Mouse (Mus musculus) MEL (cell line): ENCODE data around the gene Spag17. TPM values are rescaled to one million over a fixed set of nuclear protein-coding genes. Genes with fewer than 3 reads are reported as not detected.

Experiments used
- DNase-seq: peaks from one replicate; pipeline ENCODE4 v3.0.0; 2011; ENCODE audit warnings: low read depth, low spot score
- H3K27ac ChIP-seq: 2 replicates; pipeline ENCODE4 v1.5.1; 2012; ENCODE audit warnings: low read depth, mild to moderate bottlenecking, control low read depth, low read length, moderate library complexity; ENCODE audit not compliant: control insufficient read depth
- H3K27me3 ChIP-seq, 2 experiments: fragments of 150-350 bp in 1 of 2; sonication (generic) in 1 of 2; 2 replicates each; pipeline ENCODE4 v1.6.1; 2012; ENCODE audit warnings: low read length in 2 of 2, mild to moderate bottlenecking in 2 of 2, improper control_type of control experiment in 1 of 2, moderate library complexity in 1 of 2; ENCODE audit not compliant: insufficient read depth in 2 of 2, control insufficient read depth in 1 of 2
- H3K36me3 ChIP-seq, 2 experiments: 2 replicates each; pipeline ENCODE4 v1.6.1; 2012 to 2014; ENCODE audit warnings: low read length in 2 of 2, improper control_type of control experiment in 1 of 2, inconsistent platforms in 1 of 2, mild to moderate bottlenecking in 1 of 2; ENCODE audit not compliant: insufficient read depth in 2 of 2, control insufficient read depth in 1 of 2
- H3K4me1 ChIP-seq, 2 experiments: fragments of 150-350 bp in 1 of 2; sonication (generic) in 1 of 2; 2 replicates each; pipeline ENCODE4 v1.6.1; 2012; ENCODE audit warnings: low read length in 2 of 2, improper control_type of control experiment in 1 of 2, mild to moderate bottlenecking in 1 of 2; ENCODE audit not compliant: insufficient read depth in 2 of 2, control insufficient read depth in 1 of 2
- H3K4me3 ChIP-seq, 2 experiments: fragments of 150-350 bp in 1 of 2; sonication (generic) in 1 of 2; 2 replicates each; pipeline ENCODE4 v1.5.1; 2012; ENCODE audit warnings: low read depth in 2 of 2, low read length in 2 of 2, mild to moderate bottlenecking in 2 of 2, moderate library complexity in 2 of 2, control low read depth in 1 of 2, improper control_type of control experiment in 1 of 2; ENCODE audit not compliant: control insufficient read depth in 1 of 2, insufficient read depth in 1 of 2
- H3K79me2 ChIP-seq: 2 replicates; pipeline ENCODE4 v1.6.1; 2012; ENCODE audit warnings: mild to moderate bottlenecking, low read length, moderate library complexity; ENCODE audit not compliant: control insufficient read depth, poor library complexity, insufficient read depth
- H3K9ac ChIP-seq: 2 replicates; pipeline ENCODE4 v1.6.1; 2012; ENCODE audit warnings: low read depth, mild to moderate bottlenecking, control low read depth, low read length, moderate library complexity; ENCODE audit not compliant: control insufficient read depth, poor library complexity, severe bottlenecking
- H3K9me3 ChIP-seq: fragments of 150-350 bp; sonication (generic); replicated peaks from 2 replicates; pipeline ENCODE4 v1.6.1; 2012; ENCODE audit warnings: mild to moderate bottlenecking, low read length, improper control_type of control experiment, moderate library complexity; ENCODE audit not compliant: insufficient read depth
- BHLHE40 ChIP-seq: IDR thresholded peaks from 2 replicates; pipeline ENCODE4 v1.6.1; 2012; ENCODE audit warnings: low read depth, mild to moderate bottlenecking, inconsistent platforms, low read length, improper control_type of control experiment, borderline replicate concordance
- CHD2 ChIP-seq: IDR thresholded peaks from 2 replicates; pipeline ENCODE4 v1.6.1; 2011; ENCODE audit warnings: low read length, improper control_type of control experiment
- EP300 ChIP-seq, 2 experiments: IDR thresholded peaks; 2 replicates each; pipeline ENCODE4 v1.6.1; 2011; ENCODE audit warnings: improper control_type of control experiment in 2 of 2, low read length in 2 of 2, low read depth in 1 of 2, mild to moderate bottlenecking in 1 of 2
- ETS1 ChIP-seq: IDR thresholded peaks from 2 replicates; pipeline ENCODE4 v1.6.1; 2012; ENCODE audit warnings: low read depth, mild to moderate bottlenecking, inconsistent platforms, low read length, improper control_type of control experiment, moderate library complexity
- GATA1 ChIP-seq: IDR thresholded peaks from 2 replicates; pipeline ENCODE4 v1.6.1; 2011; ENCODE audit warnings: low read depth, low read length, improper control_type of control experiment
- MAFK ChIP-seq: IDR thresholded peaks from 2 replicates; pipeline ENCODE4 v1.6.1; 2011; ENCODE audit warnings: low read depth, mild to moderate bottlenecking, low read length, improper control_type of control experiment, borderline replicate concordance
- MAX ChIP-seq: IDR thresholded peaks from 2 replicates; pipeline ENCODE4 v1.6.1; 2011; ENCODE audit warnings: low read length, improper control_type of control experiment
- MEF2A ChIP-seq: IDR thresholded peaks from 2 replicates; pipeline ENCODE4 v1.6.1; 2014; ENCODE audit warnings: low read depth, mild to moderate bottlenecking, inconsistent platforms, low read length, improper control_type of control experiment; ENCODE audit not compliant: poor library complexity, insufficient replicate concordance, severe bottlenecking; ENCODE audit errors: extremely low read depth
- MXI1 ChIP-seq: IDR thresholded peaks from 2 replicates; pipeline ENCODE4 v1.6.1; 2011; ENCODE audit warnings: mild to moderate bottlenecking, low read depth, low read length, improper control_type of control experiment
- NELFE ChIP-seq: IDR thresholded peaks from 2 replicates; pipeline ENCODE4 v1.6.1; 2011; ENCODE audit warnings: low read depth, low read length, improper control_type of control experiment
- POLR2A ChIP-seq, 2 experiments: IDR thresholded peaks; 2 replicates each; pipeline ENCODE4 v1.6.1; 2011 to 2012; ENCODE audit warnings: low read length in 2 of 2, mild to moderate bottlenecking in 2 of 2, control low read depth in 1 of 2, improper control_type of control experiment in 1 of 2, low read depth in 1 of 2, moderate library complexity in 1 of 2; ENCODE audit not compliant: control insufficient read depth in 1 of 2, insufficient read depth in 1 of 2, poor library complexity in 1 of 2
- SMC3 ChIP-seq: IDR thresholded peaks from 2 replicates; pipeline ENCODE4 v1.6.1; 2011; ENCODE audit warnings: low read depth, low read length, improper control_type of control experiment
- USF2 ChIP-seq, 2 experiments: IDR thresholded peaks; 2 replicates each; pipeline ENCODE4 v1.6.1; 2011 to 2012; ENCODE audit warnings: improper control_type of control experiment in 2 of 2, low read length in 2 of 2, borderline replicate concordance in 1 of 2, inconsistent platforms in 1 of 2, low read depth in 1 of 2, mild to moderate bottlenecking in 1 of 2; ENCODE audit not compliant: insufficient read depth in 1 of 2
- ZNF384 ChIP-seq: IDR thresholded peaks from 2 replicates; pipeline ENCODE4 v1.6.1; 2012; ENCODE audit warnings: low read depth, mild to moderate bottlenecking, inconsistent platforms, low read length, improper control_type of control experiment
- polyA plus RNA-seq, 2 experiments: library from polyadenylated mRNA; stranded (reverse) in 1 of 2; unstranded in 1 of 2; fragments of >175 nt in 1 of 2; fragments of >200 nt in 1 of 2; gene quantifications; 2 replicates each; pipeline versions ENCODE4 v1.2.1 to v1.2.4; 2012; ENCODE audit warnings: low replicate concordance in 2 of 2, low read depth in 1 of 2; ENCODE audit not compliant: insufficient read length in 2 of 2, insufficient read depth in 1 of 2, missing spikeins in 1 of 2
- total RNA-seq: library from RNA; depleted of rRNA; stranded (reverse); fragments of 300-350 nt; gene quantifications from 2 replicates; pipeline ENCODE4 v1.2.3, GENCODE M21; 2012

The Spag17 gene
- total and polyA plus RNA-seq, 3 experiments, result 0.04 TPM; not detected in 2

GRCm38 (mm10) chr3:99945171-99945570 lies 60.0 kb downstream of the Spag17 start:
- TF ChIP-seq MXI1 (no peak), GATA1 (no peak)
- Histone ChIP-seq H3K79me2 (no peaks in the 10 kb centered on the region), H3K9me3 (no peaks in the 10 kb centered on the region), H3K4me3 (no peak overlapping the region), H3K36me3 (no peaks in the 10 kb centered on the region), H3K9ac (no peak overlapping the region), H3K27me3 (no peaks in the 10 kb centered on the region), H3K27ac (no peak overlapping the region), H3K4me1 (no peaks in the 10 kb centered on the region)
- DNase-seq, result no peak

DNA sequence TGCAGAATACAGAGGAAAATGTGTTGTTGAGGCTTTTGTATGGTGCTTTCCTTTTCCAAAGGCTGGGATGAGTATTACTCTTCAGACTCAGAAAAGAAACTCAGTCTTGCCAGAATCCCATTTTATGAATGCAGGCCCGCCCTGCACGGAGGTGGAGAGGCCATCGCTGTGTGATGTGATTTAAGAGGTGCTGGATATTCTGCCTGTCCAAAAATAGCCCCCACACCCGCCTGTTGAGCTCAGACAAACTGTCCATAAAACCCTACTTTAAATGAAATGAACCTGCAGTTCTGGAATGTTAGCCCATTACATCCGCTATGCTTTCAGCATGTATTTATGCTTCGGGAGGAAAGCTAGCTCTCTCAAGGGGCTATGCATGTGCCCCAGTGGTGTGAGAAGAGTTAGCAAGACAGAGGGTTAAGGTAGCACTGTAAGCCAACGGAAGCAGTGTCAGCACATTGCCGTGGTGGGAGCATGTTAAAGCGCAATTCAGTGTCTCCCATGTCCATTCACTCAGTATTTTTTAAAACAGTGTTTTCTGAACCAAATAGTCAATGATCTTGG lies 68.9 kb downstream of the Spag17 start:
- Histone ChIP-seq H3K79me2 (no peaks in the 10 kb centered on the region), H3K36me3 (no peaks in the 10 kb centered on the region), H3K27ac (no peak overlapping the region), H3K4me1 (no peaks in the 10 kb centered on the region), H3K4me3 (no peak overlapping the region), H3K27me3 (no peaks in the 10 kb centered on the region), H3K9ac (no peak overlapping the region), H3K9me3 (no peaks in the 10 kb centered on the region)
- TF ChIP-seq POLR2A (IDR thresholded peaks at IDR 0.05; ENCODE audit: control insufficient read depth in 1 of 2, insufficient read depth in 1 of 2, low read depth in 1 of 2, low read length in 2 of 2, poor library complexity in 1 of 2) (no peak), EP300 (IDR thresholded peaks at IDR 0.05; ENCODE audit: low read depth in 1 of 2, low read length in 2 of 2) (no peak), MEF2A (no peak), NELFE (no peak), SMC3 (no peak), ETS1 (no peak), USF2 (IDR thresholded peaks at IDR 0.05; ENCODE audit: borderline replicate concordance in 1 of 2, insufficient read depth in 1 of 2, low read depth in 1 of 2, low read length in 2 of 2) (no peak), MAX (no peak), ZNF384 (no peak), BHLHE40 (no peak), CHD2 (no peak)
- DNase-seq, result no peak

GRCm38 (mm10) chr3:99956517-99956916 lies 71.3 kb downstream of the Spag17 start:
- Histone ChIP-seq H3K9me3 (no peaks in the 10 kb centered on the region), H3K79me2 (no peaks in the 10 kb centered on the region), H3K4me1 (no peaks in the 10 kb centered on the region), H3K36me3 (no peaks in the 10 kb centered on the region), H3K27ac (no peak overlapping the region), H3K27me3 (no peaks in the 10 kb centered on the region), H3K4me3 (no peak overlapping the region), H3K9ac (no peak overlapping the region)
- no peak for DNase-seq
- TF ChIP-seq ZNF384 (no peak), MAFK (no peak)
